Mouse (Mus musculus) forebrain, embryonic 11.5 days (tissue): ENCODE measurements around the gene Anapc5. TPM values are rescaled to one million over a fixed set of nuclear protein-coding genes. Genes with fewer than 3 reads are reported as not detected.

Source experiments
- ATAC-seq: fragments of 200-750 bp; cut with Nextera tagmentation; replicated peaks from 2 replicates; pipeline ENCODE4 v1.8.0; 2017; ENCODE audit warnings: moderate TSS enrichment; ENCODE audit not compliant: low FRiP score
- DNase-seq: peaks from one replicate; pipeline ENCODE4 v3.0.0-alpha.2; 2017; ENCODE audit warnings: low spot score
- H3K27ac ChIP-seq: fragments of 300-500 bp; sonication (generic); 2 replicates; pipeline ENCODE4 v1.5.1; 2014; ENCODE audit warnings: low read depth, low read length
- H3K27me3 ChIP-seq: fragments of 300-500 bp; sonication (generic); 2 replicates; pipeline ENCODE4 v1.6.1; 2014; ENCODE audit warnings: mild to moderate bottlenecking, low read length, mixed read lengths; ENCODE audit not compliant: control insufficient read depth, insufficient read depth
- H3K36me3 ChIP-seq: fragments of 300-500 bp; sonication (generic); 2 replicates; pipeline ENCODE4 v1.6.1; 2014; ENCODE audit warnings: mild to moderate bottlenecking, low read length, moderate library complexity, mixed read lengths; ENCODE audit not compliant: control insufficient read depth, insufficient read depth
- H3K4me1 ChIP-seq: fragments of 300-500 bp; sonication (generic); replicated peaks from 2 replicates; pipeline ENCODE4 v1.6.1; 2014; ENCODE audit warnings: low read length, mixed read lengths; ENCODE audit not compliant: control insufficient read depth, insufficient read depth
- H3K4me2 ChIP-seq: fragments of 300-500 bp; sonication (generic); 2 replicates; pipeline ENCODE4 v1.6.1; 2014; ENCODE audit warnings: low read depth, mild to moderate bottlenecking, low read length, moderate library complexity, mixed read lengths; ENCODE audit not compliant: severe bottlenecking
- H3K4me3 ChIP-seq: fragments of 300-500 bp; sonication (generic); 2 replicates; pipeline ENCODE4 v1.5.1; 2014; ENCODE audit warnings: low read depth, low read length
- H3K9ac ChIP-seq: fragments of 300-500 bp; sonication (generic); 2 replicates; pipeline ENCODE4 v1.6.1; 2014; ENCODE audit warnings: low read length
- H3K9me3 ChIP-seq: fragments of 300-500 bp; sonication (generic); 2 replicates; pipeline ENCODE4 v1.6.1; 2016; ENCODE audit warnings: low read length, mixed read lengths; ENCODE audit not compliant: control insufficient read depth
- WGBS: fragments of 180-500 bp; shearing (Covaris S2); extraction: QIAGEN DNeasy Blood & Tissue Kit; methylation state at CpG from one replicate; pipeline ENCODE4 v1.1.7; 2014; 5-methylcytosine and 5-hydroxymethylcytosine counted together
- polyA plus RNA-seq: library from polyadenylated mRNA; unstranded; fragments of >200 nt; fragmentation: Nextera tagmentation; extraction: Ambion mirVana; gene quantifications from 2 replicates; pipeline ENCODE4 v1.2.1, GENCODE M21; 2014

Gene Anapc5
- polyA plus RNA-seq, 1 experiment from 2014 or later: 536 TPM

DNA sequence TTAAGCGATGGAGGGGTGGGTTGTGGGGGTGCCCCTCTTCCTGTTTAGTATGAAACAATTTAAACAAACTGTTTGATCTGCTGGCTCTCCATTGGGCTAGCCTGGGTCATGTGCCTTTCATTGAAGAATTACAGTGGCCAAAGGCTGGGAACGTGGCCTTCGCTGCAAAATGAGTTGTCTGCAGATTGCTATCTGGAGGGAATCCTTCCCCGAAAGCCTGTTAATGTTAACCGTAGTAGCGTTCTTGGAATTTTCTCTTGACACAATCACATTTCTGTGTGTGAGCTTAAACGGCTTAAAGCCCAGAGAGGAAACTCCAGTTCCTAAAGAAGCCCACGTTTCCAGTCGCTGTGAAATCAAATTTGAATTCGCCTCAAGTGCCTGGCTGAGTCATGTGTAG lies 11.9 kb upstream of the Anapc5 start:
- DNase-seq: no peak
- H3K4me1 ChIP-seq: no peaks in the 10 kb centered on the region
- no peak overlapping the region for H3K27ac ChIP-seq
- H3K9ac ChIP-seq: no peak overlapping the region
- ATAC-seq: no peak
- H3K27me3 ChIP-seq: no peaks in the 10 kb centered on the region
- WGBS: 82% methylated on average over 10 of the region's 10 CpGs
- H3K4me2 ChIP-seq: no peak overlapping the region
- H3K36me3 ChIP-seq: no peaks in the 10 kb centered on the region
- no peaks in the 10 kb centered on the region for H3K9me3 ChIP-seq
- no peak overlapping the region for H3K4me3 ChIP-seq

DNA sequence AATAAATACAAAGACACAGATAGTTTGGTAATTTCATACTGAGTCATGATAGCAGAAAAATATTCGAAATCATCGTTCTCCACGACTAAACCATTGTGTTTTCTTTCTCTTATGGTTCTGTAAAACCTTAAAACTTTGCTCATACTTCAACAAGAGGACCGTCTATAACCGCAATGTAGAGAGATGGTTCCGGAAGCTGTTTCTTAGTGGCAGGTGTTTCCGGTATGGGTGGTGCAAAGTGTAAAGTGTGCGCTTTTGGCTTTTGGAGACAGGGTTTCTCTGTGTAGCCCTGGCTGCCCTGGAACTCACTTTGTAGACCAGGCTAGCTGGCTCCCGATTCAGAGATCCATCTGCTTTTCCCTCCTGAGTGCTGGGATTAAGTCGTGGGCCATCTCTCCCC lies 11.4 kb upstream of the Anapc5 start:
- DNase-seq (no peak), ATAC-seq (no peak)
- Histone ChIP-seq H3K4me1 (no peaks in the 10 kb centered on the region), H3K9ac (no peak overlapping the region), H3K27me3 (no peaks in the 10 kb centered on the region), H3K9me3 (no peaks in the 10 kb centered on the region), H3K36me3 (no peaks in the 10 kb centered on the region), H3K4me3 (no peak overlapping the region), H3K27ac (no peak overlapping the region), H3K4me2 (no peak overlapping the region)
- 89% methylated on average over 10 of the region's 10 CpGs for WGBS

GRCm38 (mm10) chr5:122825099-122825498 lies 4.0 kb upstream of the Anapc5 start:
- H3K27ac ChIP-seq: no peak overlapping the region
- DNase-seq: no peak
- WGBS: 84% methylated on average over 8 of the region's 8 CpGs
- H3K36me3 ChIP-seq: no peaks in the 10 kb centered on the region
- H3K9me3 ChIP-seq: no peaks in the 10 kb centered on the region
- no peak overlapping the region for H3K4me3 ChIP-seq
- H3K4me2 ChIP-seq: no peak overlapping the region
- no peak overlapping the region for H3K9ac ChIP-seq
- peaks cover 1% of the 10 kb centered on the region; the same call in 1 of the 2 replicates for H3K4me1 ChIP-seq
- no peaks in the 10 kb centered on the region for H3K27me3 ChIP-seq
- ATAC-seq: no peak

DNA sequence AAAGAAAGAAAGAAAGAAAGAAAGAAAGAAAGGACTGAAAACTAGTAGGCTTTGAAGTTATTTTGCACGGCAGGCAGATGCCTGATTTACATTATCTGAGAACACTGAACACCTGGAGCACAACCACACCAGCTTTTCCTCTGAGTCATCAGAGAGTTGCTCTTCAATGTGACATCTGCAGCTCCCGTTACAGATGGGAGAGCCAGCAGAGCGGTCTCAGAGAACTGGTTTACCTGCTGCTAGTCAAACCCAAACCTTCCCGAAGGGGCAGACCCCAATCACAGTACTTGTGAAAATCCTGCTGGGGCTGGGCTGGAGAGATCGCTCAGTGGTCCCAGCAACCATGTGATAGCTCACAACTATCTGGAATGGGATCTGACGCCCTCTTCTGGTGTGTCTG lies 3.3 kb upstream of the Anapc5 start:
- Histone ChIP-seq H3K9me3 (no peaks in the 10 kb centered on the region), H3K27ac (no peak overlapping the region), H3K27me3 (no peaks in the 10 kb centered on the region), H3K9ac (no peak overlapping the region), H3K4me1 (peaks cover 4% of the 10 kb centered on the region; the same call in 1 of the 2 replicates), H3K4me2 (no peak overlapping the region), H3K4me3 (no peak overlapping the region), H3K36me3 (no peaks in the 10 kb centered on the region)
- 77% methylated on average over 6 of the region's 6 CpGs for WGBS
- DNase-seq (no peak), ATAC-seq (no peak)

- WGBS: 76% methylated on average over 1 of the region's 1 CpGs
- no peak overlapping the region for H3K9ac ChIP-seq
- H3K4me2 ChIP-seq: no peak overlapping the region
- H3K4me3 ChIP-seq: no peak overlapping the region
- no peaks in the 10 kb centered on the region for H3K9me3 ChIP-seq
- H3K36me3 ChIP-seq: no peaks in the 10 kb centered on the region
- H3K4me1 ChIP-seq: peaks cover 4% of the 10 kb centered on the region; the same call in 1 of the 2 replicates
- no peak for DNase-seq
- no peaks in the 10 kb centered on the region for H3K27me3 ChIP-seq
- no peak overlapping the region for H3K27ac ChIP-seq
- ATAC-seq: no peak
These were observed 2.8 kb upstream of the Anapc5 start for GRCm38 (mm10) chr5:122823976-122824375.

GRCm38 (mm10) chr5:122822441-122822840 lies 1.3 kb upstream of the Anapc5 start:
- no peak for DNase-seq
- H3K27ac ChIP-seq: no peak overlapping the region
- H3K4me1 ChIP-seq: peaks cover 4% of the 10 kb centered on the region; the same call in 1 of the 2 replicates
- no peak overlapping the region for H3K9ac ChIP-seq
- no peak overlapping the region for H3K4me3 ChIP-seq
- H3K36me3 ChIP-seq: peaks cover 10% of the 10 kb centered on the region; the same call in 1 of the 2 replicates
- no peak for ATAC-seq
- WGBS: 87% methylated on average over 4 of the region's 4 CpGs
- H3K4me2 ChIP-seq: no peak overlapping the region
- H3K9me3 ChIP-seq: no peaks in the 10 kb centered on the region
- no peaks in the 10 kb centered on the region for H3K27me3 ChIP-seq

- no peak for DNase-seq
- peak overlapping the region; percentile 79 for H3K4me3 ChIP-seq
- no peaks in the 10 kb centered on the region for H3K27me3 ChIP-seq
- peak overlapping the region; percentile 59; the same call in 1 of the 2 replicates for H3K4me2 ChIP-seq
- 0% methylated on average over 10 of the region's 10 CpGs for WGBS
- no peaks in the 10 kb centered on the region for H3K9me3 ChIP-seq
- H3K36me3 ChIP-seq: peaks cover 10% of the 10 kb centered on the region; the same call in 1 of the 2 replicates
- peak overlapping the region; percentile 88 for H3K27ac ChIP-seq
- peaks cover 4% of the 10 kb centered on the region; the same call in 1 of the 2 replicates for H3K4me1 ChIP-seq
- peak overlapping the region; percentile 85 for H3K9ac ChIP-seq
- ATAC-seq: peak; percentile 63; the same call in 1 of the 2 replicates
These were observed 366 bp upstream of the Anapc5 start for GRCm38 (mm10) chr5:122821524-122821885.

GRCm38 (mm10) chr5:122812699-122813098 lies 8.4 kb downstream of the Anapc5 start:
- ATAC-seq (no peak), DNase-seq (no peak)
- Histone ChIP-seq H3K9ac (no peak overlapping the region), H3K27ac (no peak overlapping the region), H3K36me3 (peaks cover 16% of the 10 kb centered on the region; the same call in 1 of the 2 replicates), H3K4me3 (no peak overlapping the region), H3K4me1 (no peaks in the 10 kb centered on the region), H3K9me3 (no peaks in the 10 kb centered on the region), H3K27me3 (no peaks in the 10 kb centered on the region), H3K4me2 (no peak overlapping the region)
- 90% methylated on average over 3 of the region's 3 CpGs for WGBS

DNA sequence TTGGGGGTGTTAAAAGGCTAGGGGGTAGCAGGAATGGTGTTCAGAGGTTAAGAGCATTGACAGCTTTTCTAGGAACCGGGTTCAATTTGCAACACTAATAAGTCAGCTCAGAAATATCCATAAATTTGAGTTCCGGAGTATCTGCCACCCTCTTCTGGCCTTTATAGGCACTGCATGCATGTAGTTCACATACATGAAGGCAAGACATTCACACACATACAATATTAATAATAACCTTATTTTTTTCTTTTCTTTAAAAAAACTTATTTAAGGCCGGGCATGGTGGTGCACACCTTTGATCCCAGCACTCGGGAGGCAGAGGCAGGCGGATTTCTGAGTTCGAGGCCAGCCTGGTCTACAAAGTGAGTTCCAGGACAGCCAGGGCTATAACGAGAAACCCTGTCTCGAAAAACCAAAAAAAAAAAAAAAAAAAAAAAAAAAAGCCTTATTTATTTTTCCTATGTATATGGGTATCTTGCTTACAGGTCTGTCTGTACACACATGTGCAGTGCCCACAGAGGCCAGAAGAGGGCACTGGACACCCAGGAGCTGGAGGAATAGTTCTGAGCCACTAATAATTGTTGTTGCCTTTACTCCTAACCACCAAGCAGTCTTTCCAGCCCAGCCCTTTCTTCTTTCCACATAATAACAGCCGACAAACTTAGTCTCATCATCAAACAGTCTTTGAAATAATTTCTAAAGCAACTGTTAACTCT lies 9.6 kb downstream of the Anapc5 start:
- DNase-seq: peak; percentile 82
- Histone ChIP-seq H3K4me3 (no peak overlapping the region), H3K9ac (no peak overlapping the region), H3K27me3 (no peaks in the 10 kb centered on the region), H3K4me2 (no peak overlapping the region), H3K36me3 (peaks cover 23% of the 10 kb centered on the region; the same call in 1 of the 2 replicates), H3K4me1 (no peaks in the 10 kb centered on the region), H3K27ac (no peak overlapping the region), H3K9me3 (no peaks in the 10 kb centered on the region)
- WGBS: 91% methylated on average over 9 of the region's 9 CpGs
- ATAC-seq: no peak
